ENCODE assay signal across 23 mouse cellular contexts in genomic region chr2:34810775-34811174, GRCm38 (mm10). TPM values are rescaled to one million over a fixed set of nuclear protein-coding genes. Genes with fewer than 3 reads are reported as not detected.
DNase-seq lines count a peak whose midpoint lies in the region; ATAC-seq lines count a peak whose summit lies in the region.
"Had no signal": no experiment of that assay in that cellular context is flagged by ENCODE, and none has a peak within 500 bp of the region (broad histone marks: within the 10 kb centered on the region; RNA-seq: fewer than 3 reads in every experiment).

No protein-coding gene starts in this region.

- peak; percentile 75 for ATAC-seq in liver, embryonic 12.5 days
- ATAC-seq in liver, embryonic 16.5 days (ENCODE audit: low read depth) = peak; percentile 77
- ATAC-seq: forebrain, embryonic 14.5 days; hindbrain, postnatal 0 days had no signal

- H3K36me3 ChIP-seq in erythroblast, embryonic 14.5 days (ENCODE audit: control insufficient read depth) = peaks cover 100% of the 10 kb centered on the region
- H3K36me3 ChIP-seq in liver, embryonic 12.5 days = peaks cover 98% of the 10 kb centered on the region
- H3K36me3 ChIP-seq in liver, embryonic 16.5 days (ENCODE audit: control insufficient read depth, insufficient read depth) = peaks cover 68% of the 10 kb centered on the region

- H3K27ac ChIP-seq in liver, embryonic 12.5 days = peak overlapping the region; percentile 79
- H3K27ac ChIP-seq in liver, embryonic 16.5 days (ENCODE audit: low read length) = peak overlapping the region; percentile 65
- H3K27ac ChIP-seq: embryonic facial prominence, embryonic 12.5 days; forebrain, embryonic 10.5 days; heart, embryonic 10.5 days; heart, embryonic 15.5 days; hindbrain, embryonic 13.5 days; hindbrain, postnatal 0 days had no signal

- 0 out of 2 replicates have a peak overlapping the region, but pooled peaks have one; percentile 17 for H3K9ac ChIP-seq in liver, embryonic 12.5 days
- no peak overlapping the region for H3K9ac ChIP-seq in liver, embryonic 16.5 days (ENCODE audit: low read depth, low read length)
- H3K9ac ChIP-seq: embryonic facial prominence, embryonic 12.5 days; heart, embryonic 15.5 days; hindbrain, embryonic 13.5 days had no signal

- peaks cover 71% of the 10 kb centered on the region for H3K4me1 ChIP-seq in erythroblast, embryonic 14.5 days (ENCODE audit: control insufficient read depth)
- H3K4me1 ChIP-seq in liver, embryonic 12.5 days = peaks cover 60% of the 10 kb centered on the region
- peaks cover 44% of the 10 kb centered on the region for H3K4me1 ChIP-seq in liver, embryonic 16.5 days (ENCODE audit: control insufficient read depth, low read depth, low read length)
- H3K4me1 ChIP-seq: embryonic facial prominence, embryonic 12.5 days; forebrain, embryonic 10.5 days; heart, embryonic 15.5 days; hindbrain, embryonic 13.5 days had no signal

- no peak for DNase-seq in adrenal gland, postnatal 25 days
- DNase-seq in embryo, embryonic 10.5 days (ENCODE audit: low spot score) = no peak
- DNase-seq in c-Kit-positive CD71-positive TER-119-positive erythroid progenitor cells, embryonic 14.5 days (ENCODE audit: low spot score) = no peak
- DNase-seq: adrenal gland, adult 2 months; adrenal gland, postnatal 36 days; cerebellum, adult 11 months; cerebellum, adult 8-10 months; cerebellum, postnatal 14 days; gastrocnemius, postnatal 36 days; heart, adult 18-20 months; heart, postnatal 14 days had no signal

- H3K4me2 ChIP-seq in liver, embryonic 12.5 days = peak overlapping the region; percentile 39
- H3K4me2 ChIP-seq in liver, embryonic 16.5 days (ENCODE audit: low read depth, low read length) = no peak overlapping the region
- H3K4me2 ChIP-seq: embryonic facial prominence, embryonic 12.5 days; heart, embryonic 15.5 days; hindbrain, embryonic 13.5 days had no signal

- H3K27me3 ChIP-seq in erythroblast, embryonic 14.5 days (ENCODE audit: control insufficient read depth) = no peaks in the 10 kb centered on the region
- H3K27me3 ChIP-seq in liver, embryonic 12.5 days (replicated peaks) = no peaks in the 10 kb centered on the region
- no peaks in the 10 kb centered on the region for H3K27me3 ChIP-seq in liver, embryonic 16.5 days (ENCODE audit: control insufficient read depth, insufficient read depth, low read depth, low read length)
- H3K27me3 ChIP-seq: embryonic facial prominence, embryonic 12.5 days; heart, embryonic 15.5 days; hindbrain, embryonic 13.5 days had no signal

- 74% methylated on average over 3 of the region's 3 CpGs for WGBS in liver, embryonic 12.5 days (ENCODE audit: insufficient replicate concordance)
- 65% methylated on average over 3 of the region's 3 CpGs for WGBS in liver, embryonic 16.5 days (ENCODE audit: insufficient replicate concordance)

- H3K9me3 ChIP-seq in erythroblast, embryonic 14.5 days (ENCODE audit: control insufficient read depth, low read length) = no peaks in the 10 kb centered on the region
- no peaks in the 10 kb centered on the region for H3K9me3 ChIP-seq in liver, embryonic 12.5 days (replicated peaks)
- no peaks in the 10 kb centered on the region for H3K9me3 ChIP-seq in liver, embryonic 16.5 days (replicated peaks; ENCODE audit: control insufficient read depth, low read length)
- H3K9me3 ChIP-seq: embryonic facial prominence, embryonic 12.5 days; forebrain, embryonic 10.5 days; heart, embryonic 10.5 days; heart, embryonic 15.5 days; hindbrain, embryonic 13.5 days had no signal

- H3K4me3 ChIP-seq in erythroblast, embryonic 14.5 days (replicated peaks) = peak overlapping the region; percentile 14
- no peak overlapping the region for H3K4me3 ChIP-seq in liver, embryonic 12.5 days
- H3K4me3 ChIP-seq in liver, embryonic 16.5 days (ENCODE audit: low read depth, low read length) = no peak overlapping the region
- H3K4me3 ChIP-seq: embryonic facial prominence, embryonic 12.5 days; forebrain, embryonic 10.5 days; heart, embryonic 10.5 days; heart, embryonic 15.5 days; hindbrain, embryonic 13.5 days had no signal

RNA-seq across cellular contexts. Expression of gene Rabepk, which starts 11.1 kb away (rescaled TPM):
- 0.81 and 1.1 TPM in 2 replicates for polyA plus RNA-seq in erythroblast, embryonic 14.5 days (2012)
- 32.5 and 33.2 TPM in 2 replicates for polyA plus RNA-seq in liver, embryonic 12.5 days (2016; fragmentation: Nextera tagmentation; extraction: Ambion mirVana)
- 17.3 and 22.5 TPM in 2 replicates for polyA plus RNA-seq in liver, embryonic 16.5 days (2015; fragmentation: Nextera tagmentation; extraction: Ambion mirVana)
- total RNA-seq in adrenal gland, postnatal 25 days (2021) = 22.6 and 30.6 TPM in 2 replicates

RNA-seq across cellular contexts. Expression of gene Fbxw2, which starts 15.3 kb away (rescaled TPM):
- polyA plus RNA-seq in erythroblast, embryonic 14.5 days (2012) = 3.9 and 5.1 TPM in 2 replicates
- 68.6 and 71.9 TPM in 2 replicates for polyA plus RNA-seq in liver, embryonic 12.5 days (2016; fragmentation: Nextera tagmentation; extraction: Ambion mirVana)
- polyA plus RNA-seq in liver, embryonic 16.5 days (2015; fragmentation: Nextera tagmentation; extraction: Ambion mirVana) = 51.0 and 52.9 TPM in 2 replicates
- 60.6 and 69.1 TPM in 2 replicates for total RNA-seq in adrenal gland, postnatal 25 days (2021)

RNA-seq across cellular contexts. Expression of gene Gm34653, which starts 22.0 kb away (rescaled TPM):
- not detected in 2 replicates for polyA plus RNA-seq in erythroblast, embryonic 14.5 days (2012)
- 0.07 TPM in 2 replicates for polyA plus RNA-seq in liver, embryonic 12.5 days (2016; fragmentation: Nextera tagmentation; extraction: Ambion mirVana)
- polyA plus RNA-seq in liver, embryonic 16.5 days (2015; fragmentation: Nextera tagmentation; extraction: Ambion mirVana) = not detected in 2 replicates
- total RNA-seq in adrenal gland, postnatal 25 days (2021) = not detected in 2 replicates
- total RNA-seq: adrenal gland, adult 2 months; adrenal gland, postnatal 36 days; common myeloid progenitor, adult 5-6 weeks; gastrocnemius, postnatal 36 days; heart, adult 18-20 months; heart, postnatal 14 days; hematopoietic stem cell, adult 5-6 weeks had no signal
- polyA plus RNA-seq: adrenal gland, adult 2 months; embryonic facial prominence, embryonic 12.5 days; forebrain, embryonic 10.5 days; forebrain, embryonic 14.5 days; heart, embryonic 10.5 days; heart, embryonic 15.5 days; hindbrain, embryonic 13.5 days had no signal

RNA-seq across cellular contexts. Expression of gene Hspa5, which starts 39.0 kb away (rescaled TPM):
- polyA plus RNA-seq in erythroblast, embryonic 14.5 days (2012) = 8.1 and 12.3 TPM in 2 replicates
- 656 and 672 TPM in 2 replicates for polyA plus RNA-seq in liver, embryonic 12.5 days (2016; fragmentation: Nextera tagmentation; extraction: Ambion mirVana)
- 538 and 557 TPM in 2 replicates for polyA plus RNA-seq in liver, embryonic 16.5 days (2015; fragmentation: Nextera tagmentation; extraction: Ambion mirVana)
- total RNA-seq in adrenal gland, postnatal 25 days (2021) = 414 and 491 TPM in 2 replicates

RNA-seq across cellular contexts. Expression of gene Gapvd1, which starts 55.7 kb away (rescaled TPM):
- 3.0 and 5.0 TPM in 2 replicates for polyA plus RNA-seq in erythroblast, embryonic 14.5 days (2012)
- 87.3 and 93.7 TPM in 2 replicates for polyA plus RNA-seq in liver, embryonic 12.5 days (2016; fragmentation: Nextera tagmentation; extraction: Ambion mirVana)
- polyA plus RNA-seq in liver, embryonic 16.5 days (2015; fragmentation: Nextera tagmentation; extraction: Ambion mirVana) = 91.2 and 94.6 TPM in 2 replicates
- total RNA-seq in adrenal gland, postnatal 25 days (2021) = 63.4 and 81.0 TPM in 2 replicates
